Mouse (Mus musculus) gastrocnemius, postnatal 10 days (tissue): Measurements from ENCODE around the gene Usp21. TPM values are rescaled to one million over a fixed set of nuclear protein-coding genes. Genes with fewer than 3 reads are reported as not detected.

Experiments
- DNase-seq: peaks from one replicate; pipeline ENCODE4 v3.0.0; 2021; ENCODE audit warnings: mixed read lengths
- total RNA-seq, 2 experiments: library from RNA; stranded (reverse); gene quantifications; 2 replicates each; pipeline ENCODE4 v1.2.3; 2021

Usp21 gene
- total RNA-seq, 2 experiments from 2014 or later: 15.3 to 19.7 TPM

- DNase-seq: no peak
Measured at GRCm38 (mm10) chr1:171284491-171284890, 3.3 kb downstream of the Usp21 start.

GRCm38 (mm10) chr1:171283188-171284160 lies 4.3 kb downstream of the Usp21 start:
- no peak for DNase-seq

GRCm38 (mm10) chr1:171282086-171282805 lies 5.5 kb downstream of the Usp21 start:
- no peak for DNase-seq

- peak; percentile 86 for DNase-seq
Measured at GRCm38 (mm10) chr1:171281528-171281923, 6.3 kb downstream of the Usp21 start.

- DNase-seq: peak; percentile 74
Measured at GRCm38 (mm10) chr1:171280916-171281527, 6.8 kb downstream of the Usp21 start, which contains the start of gene Ppox. Gene Ppox (minus strand): TSS chr1:171281186.

- no peak for DNase-seq
Measured at GRCm38 (mm10) chr1:171280250-171280915, 7.4 kb downstream of the Usp21 start.

GRCm38 (mm10) chr1:171279721-171280120 lies 8.1 kb downstream of the Usp21 start:
- DNase-seq: no peak

GRCm38 (mm10) chr1:171279012-171279705 lies 8.6 kb downstream of the Usp21 start:
- DNase-seq: no peak

GRCm38 (mm10) chr1:171278436-171278835 lies 9.4 kb downstream of the Usp21 start:
- no peak for DNase-seq

- no peak for DNase-seq
Measured at GRCm38 (mm10) chr1:171277736-171278135, 10.1 kb downstream of the Usp21 start.

- DNase-seq: no peak
Measured at GRCm38 (mm10) chr1:171276110-171276748, 11.6 kb downstream of the Usp21 start.

- DNase-seq: no peak
Measured at GRCm38 (mm10) chr1:171275144-171275734, 12.6 kb downstream of the Usp21 start.

GRCm38 (mm10) chr1:171274171-171274570 lies 13.6 kb downstream of the Usp21 start:
- DNase-seq: no peak

- DNase-seq: no peak
Measured at GRCm38 (mm10) chr1:171272086-171272485, 15.7 kb downstream of the Usp21 start.

GRCm38 (mm10) chr1:171271622-171272021 lies 16.2 kb downstream of the Usp21 start:
- DNase-seq: peak; percentile 4

GRCm38 (mm10) chr1:171271196-171271595 lies 16.6 kb downstream of the Usp21 start:
- DNase-seq: no peak

- no peak for DNase-seq
Measured at GRCm38 (mm10) chr1:171270573-171270900, 17.3 kb downstream of the Usp21 start.

- peak; percentile 97 for DNase-seq
Measured at GRCm38 (mm10) chr1:171269848-171270572, 17.8 kb downstream of the Usp21 start, which contains the start of gene B4galt3. Gene B4galt3 (plus strand): TSS chr1:171270328.

- no peak for DNase-seq
Measured at GRCm38 (mm10) chr1:171268341-171268740, 19.4 kb downstream of the Usp21 start.
